Mouse (Mus musculus) kidney, embryonic 15.5 days (tissue): ENCODE measurements around the gene Sat2. TPM values are rescaled to one million over a fixed set of nuclear protein-coding genes. Genes with fewer than 3 reads are reported as not detected.

Experiments
- ATAC-seq: fragments of 200-750 bp; cut with Nextera tagmentation; replicated peaks from 2 replicates; pipeline ENCODE4 v1.8.0; 2017; ENCODE audit warnings: moderate TSS enrichment; ENCODE audit not compliant: low FRiP score
- H3K27ac ChIP-seq: fragments of 300-500 bp; sonication (generic); 2 replicates; pipeline ENCODE4 v1.5.1; 2015; ENCODE audit warnings: mild to moderate bottlenecking, inconsistent platforms
- H3K27me3 ChIP-seq: fragments of 300-500 bp; sonication (generic); 2 replicates; pipeline ENCODE4 v1.6.1; 2015; ENCODE audit warnings: inconsistent platforms
- H3K36me3 ChIP-seq: fragments of 300-500 bp; sonication (generic); 2 replicates; pipeline ENCODE4 v1.6.1; 2015; ENCODE audit warnings: inconsistent platforms
- H3K4me1 ChIP-seq: fragments of 300-500 bp; sonication (generic); 2 replicates; pipeline ENCODE4 v1.6.1; 2015; ENCODE audit warnings: inconsistent platforms
- H3K4me2 ChIP-seq: fragments of 300-500 bp; sonication (generic); 2 replicates; pipeline ENCODE4 v1.6.1; 2015; ENCODE audit warnings: moderate library complexity, mild to moderate bottlenecking, inconsistent platforms
- H3K4me3 ChIP-seq: fragments of 300-500 bp; sonication (generic); replicated peaks from 2 replicates; pipeline ENCODE4 v1.5.1; 2015; ENCODE audit warnings: mild to moderate bottlenecking, inconsistent platforms
- H3K9ac ChIP-seq: fragments of 300-500 bp; sonication (generic); 2 replicates; pipeline ENCODE4 v1.6.1; 2015; ENCODE audit warnings: mild to moderate bottlenecking, inconsistent platforms
- H3K9me3 ChIP-seq: fragments of 300-500 bp; sonication (generic); replicated peaks from 2 replicates; pipeline ENCODE4 v1.6.1; 2016; ENCODE audit warnings: inconsistent platforms
- WGBS: fragments of 180-500 bp; shearing (Covaris S2); methylation state at CpG from one replicate; pipeline ENCODE4 v1.1.7; 2015; ENCODE audit warnings: mixed read lengths; 5-methylcytosine and 5-hydroxymethylcytosine counted together
- polyA plus RNA-seq: library from polyadenylated mRNA; unstranded; fragments of >200 nt; fragmentation: Nextera tagmentation; extraction: Ambion mirVana; gene quantifications from 2 replicates; pipeline ENCODE4 v1.2.1, GENCODE M21; 2015

Gene Sat2
- polyA plus RNA-seq, 1 experiment from 2014 or later = 23.1 TPM

DNA sequence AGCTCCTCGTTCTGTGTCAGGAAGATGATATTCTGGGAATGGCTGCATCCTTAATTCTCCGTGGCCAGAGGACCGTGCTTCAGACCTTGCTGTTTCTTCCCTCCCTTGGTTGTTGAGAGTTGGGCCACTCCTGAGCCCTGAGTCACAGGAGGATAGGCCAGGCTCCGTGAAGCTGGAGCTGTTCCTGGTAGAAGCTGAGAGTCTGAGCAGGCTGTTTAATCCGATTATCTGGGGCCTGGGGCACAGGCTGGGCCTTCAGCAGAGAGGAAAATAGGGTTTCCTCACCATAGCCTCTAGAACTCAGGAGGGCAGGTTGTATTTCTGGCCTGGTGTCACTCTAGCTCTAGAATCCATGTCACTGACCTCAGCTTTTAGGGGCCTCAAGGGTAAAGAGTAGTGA, 31.6 kb downstream of the Sat2 start:
- WGBS = 78% methylated on average over 5 of the region's 5 CpGs
- Histone ChIP-seq H3K36me3 (peaks cover 90% of the 10 kb centered on the region), H3K4me2 (no peak overlapping the region), H3K27me3 (no peaks in the 10 kb centered on the region), H3K4me3 (no peak overlapping the region), H3K4me1 (peaks cover 32% of the 10 kb centered on the region), H3K27ac (peak overlapping the region; percentile 32; the same call in 1 of the 2 replicates), H3K9ac (no peak overlapping the region), H3K9me3 (no peaks in the 10 kb centered on the region)
- ATAC-seq = no peak

DNA sequence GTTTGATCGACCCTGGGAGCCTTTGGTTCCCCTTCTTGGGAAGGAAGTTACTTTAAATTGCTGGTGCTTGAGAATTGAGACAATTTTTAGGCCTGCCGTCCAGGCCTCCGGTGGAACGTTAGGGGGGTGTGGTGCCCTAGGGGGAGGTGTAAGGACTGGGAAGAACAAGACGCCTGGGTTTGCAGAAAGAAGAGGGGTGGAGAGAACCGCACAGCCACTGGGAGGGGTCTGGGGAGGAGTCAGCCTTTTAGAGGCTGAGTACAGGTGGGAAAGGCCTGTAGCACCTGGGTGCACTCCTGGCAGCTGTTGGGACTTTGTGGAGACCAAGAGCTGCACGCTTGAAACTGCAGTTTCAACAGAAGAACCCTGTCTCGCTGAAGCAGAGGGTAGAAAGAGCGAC, 32.9 kb downstream of the Sat2 start:
- H3K27me3 ChIP-seq = no peaks in the 10 kb centered on the region
- H3K4me3 ChIP-seq = no peak overlapping the region
- peak overlapping the region; percentile 76 for H3K27ac ChIP-seq
- H3K4me1 ChIP-seq = peaks cover 32% of the 10 kb centered on the region
- H3K9me3 ChIP-seq = no peaks in the 10 kb centered on the region
- H3K4me2 ChIP-seq = no peak overlapping the region
- no peak overlapping the region for H3K9ac ChIP-seq
- no peak for ATAC-seq
- WGBS = 32% methylated on average over 9 of the region's 9 CpGs
- H3K36me3 ChIP-seq = peaks cover 88% of the 10 kb centered on the region

DNA sequence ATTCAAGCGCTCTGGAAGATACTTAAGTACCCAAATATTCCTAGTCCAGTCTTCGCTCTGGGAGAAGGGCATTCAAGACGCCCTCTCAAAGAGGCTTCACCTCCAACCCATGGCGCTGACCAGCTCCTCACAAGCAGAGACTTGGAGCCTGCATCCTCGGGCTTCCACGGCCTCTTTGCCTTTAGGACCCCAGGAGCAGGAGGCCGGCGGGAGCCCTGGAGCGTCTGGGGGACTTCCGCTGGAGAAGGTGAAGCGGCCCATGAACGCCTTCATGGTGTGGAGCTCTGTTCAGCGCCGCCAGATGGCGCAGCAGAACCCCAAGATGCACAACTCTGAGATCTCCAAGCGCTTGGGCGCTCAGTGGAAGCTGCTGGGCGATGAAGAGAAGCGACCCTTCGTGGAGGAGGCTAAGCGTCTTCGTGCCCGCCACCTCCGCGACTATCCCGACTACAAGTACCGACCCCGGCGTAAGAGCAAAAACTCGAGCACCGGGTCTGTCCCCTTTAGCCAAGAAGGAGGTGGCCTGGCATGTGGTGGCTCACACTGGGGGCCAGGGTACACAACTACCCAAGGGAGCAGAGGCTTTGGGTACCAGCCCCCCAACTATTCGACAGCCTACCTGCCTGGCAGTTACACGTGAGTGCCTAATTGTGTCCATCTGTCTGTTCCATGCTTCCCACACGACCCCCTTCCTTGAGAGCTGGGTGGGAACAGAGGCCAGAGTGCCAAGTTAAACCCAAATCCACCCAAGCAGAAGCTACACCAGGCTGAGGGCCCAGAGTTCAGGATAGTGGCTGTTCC, 33.6 kb downstream of the Sat2 start, which contains the start of gene Sox15:
Gene Sox15 (plus strand): TSS at position 51 of the 801 bp plus-strand sequence.
- peaks cover 84% of the 10 kb centered on the region for H3K36me3 ChIP-seq
- H3K4me1 ChIP-seq = peaks cover 34% of the 10 kb centered on the region
- 16% methylated on average over 34 of the region's 34 CpGs for WGBS
- no peaks in the 10 kb centered on the region for H3K9me3 ChIP-seq
- H3K4me3 ChIP-seq = 0 out of 2 replicates have a peak within 1 kb of the TSS, but pooled peaks have one; percentile 13
- H3K27ac ChIP-seq = peak within 1 kb of the TSS; percentile 76
- peak within 1 kb of the TSS; percentile 39 for H3K4me2 ChIP-seq
- H3K27me3 ChIP-seq = no peaks in the 10 kb centered on the region
- peak within 1 kb of the TSS; percentile 16; the same call in 1 of the 2 replicates for H3K9ac ChIP-seq
- ATAC-seq = peak; percentile 82

DNA sequence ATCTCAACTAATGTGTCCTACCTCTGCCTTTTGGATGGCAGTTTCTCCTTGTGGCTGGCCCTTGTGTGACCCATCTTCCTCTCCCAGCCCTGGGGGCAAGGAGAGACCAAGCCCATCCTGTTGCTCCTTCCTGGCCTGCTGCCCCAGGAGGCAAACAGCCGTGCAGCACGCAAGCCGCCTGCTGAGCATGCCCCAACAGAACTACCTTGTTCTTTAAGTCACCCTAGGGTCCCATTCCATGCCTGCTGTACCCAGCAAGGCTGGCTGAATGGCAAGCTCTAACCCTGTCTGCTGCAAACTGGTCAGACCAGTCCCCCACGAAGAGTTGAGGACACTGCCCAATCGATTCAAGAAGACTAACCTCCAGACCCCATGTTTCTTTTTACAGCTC, 34.2 kb downstream of the Sat2 start:
- H3K36me3 ChIP-seq = peaks cover 78% of the 10 kb centered on the region
- no peak for ATAC-seq
- no peak overlapping the region for H3K4me3 ChIP-seq
- no peak overlapping the region for H3K27ac ChIP-seq
- H3K4me2 ChIP-seq = no peak overlapping the region; the same call in 1 of the 2 replicates
- peak overlapping the region; percentile 16; the same call in 1 of the 2 replicates for H3K9ac ChIP-seq
- H3K27me3 ChIP-seq = no peaks in the 10 kb centered on the region
- H3K4me1 ChIP-seq = peaks cover 38% of the 10 kb centered on the region
- 78% methylated on average over 5 of the region's 5 CpGs for WGBS
- H3K9me3 ChIP-seq = no peaks in the 10 kb centered on the region

DNA sequence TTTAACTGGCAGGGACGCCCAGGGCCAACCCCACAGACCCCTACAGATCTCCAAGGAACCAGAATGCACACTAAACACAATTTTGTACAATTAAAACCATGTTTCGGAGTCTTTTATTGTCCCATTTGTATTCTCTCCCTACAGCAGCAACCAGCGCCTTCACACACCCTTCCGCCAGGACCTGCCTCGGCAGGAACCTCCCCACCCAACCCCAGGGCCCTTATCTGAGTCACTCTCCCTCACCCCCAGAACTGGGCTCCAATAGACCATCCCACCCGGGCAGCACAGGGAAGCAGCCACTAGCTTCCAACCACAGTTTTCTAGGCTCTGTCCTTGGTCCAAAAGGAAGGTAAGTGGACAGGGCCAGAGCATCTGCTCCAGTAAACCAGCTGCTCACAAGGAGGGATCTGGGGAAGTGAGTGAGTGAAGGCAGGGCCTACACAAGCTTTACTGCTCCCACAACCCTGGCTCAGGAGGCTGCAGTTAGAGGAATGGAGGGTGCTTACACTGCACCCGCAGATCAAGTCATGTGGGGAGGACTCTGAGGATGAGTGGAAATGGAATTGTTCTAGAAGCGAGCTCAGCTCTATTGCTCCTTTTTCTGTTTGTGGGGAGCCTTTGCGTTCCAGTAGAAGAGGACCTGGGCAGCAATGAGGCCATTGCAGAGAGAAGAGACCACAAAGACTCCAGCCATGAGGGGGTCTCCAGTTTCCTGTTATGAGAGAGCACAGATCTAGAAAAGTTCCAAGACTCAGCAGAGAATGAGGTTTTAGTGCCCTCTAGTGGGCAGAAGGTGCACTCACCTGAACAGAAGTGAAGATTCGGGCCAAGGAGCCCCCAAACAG, 35.0 kb downstream of the Sat2 start:
- H3K27me3 ChIP-seq = no peaks in the 10 kb centered on the region
- 0 out of 2 replicates have a peak overlapping the region, but pooled peaks have one; percentile 3 for H3K27ac ChIP-seq
- no peaks in the 10 kb centered on the region for H3K9me3 ChIP-seq
- 79% methylated on average over 10 of the region's 10 CpGs for WGBS
- H3K9ac ChIP-seq = no peak overlapping the region
- no peak overlapping the region for H3K4me3 ChIP-seq
- peaks cover 46% of the 10 kb centered on the region for H3K4me1 ChIP-seq
- ATAC-seq = no peak
- H3K36me3 ChIP-seq = peaks cover 70% of the 10 kb centered on the region
- H3K4me2 ChIP-seq = no peak overlapping the region

DNA sequence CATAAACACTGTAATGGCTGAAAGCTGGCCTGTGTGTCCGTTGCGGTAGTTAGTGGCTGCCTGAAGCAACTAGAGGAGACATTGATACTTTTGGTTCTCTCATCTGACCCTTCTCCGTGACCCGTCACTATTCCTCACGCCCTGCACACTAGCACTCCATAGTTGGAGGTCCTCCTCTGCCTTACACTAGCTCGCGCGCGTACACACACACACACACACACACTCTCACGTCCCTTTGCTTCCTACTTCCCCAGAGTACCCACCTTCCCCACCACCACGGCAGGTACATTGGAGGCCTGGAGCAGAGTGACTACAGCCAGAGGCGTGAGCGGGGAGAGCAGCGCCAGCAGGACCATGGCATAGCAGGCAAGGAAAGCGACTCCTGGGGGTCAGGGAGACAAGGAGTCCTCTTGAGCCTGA, 35.6 kb downstream of the Sat2 start:
- H3K4me2 ChIP-seq = no peak overlapping the region
- peaks cover 46% of the 10 kb centered on the region for H3K4me1 ChIP-seq
- 77% methylated on average over 15 of the region's 15 CpGs for WGBS
- ATAC-seq = no peak
- H3K27ac ChIP-seq = no peak overlapping the region
- peaks cover 64% of the 10 kb centered on the region for H3K36me3 ChIP-seq
- no peaks in the 10 kb centered on the region for H3K27me3 ChIP-seq
- H3K9me3 ChIP-seq = no peaks in the 10 kb centered on the region
- no peak overlapping the region for H3K4me3 ChIP-seq
- H3K9ac ChIP-seq = no peak overlapping the region

DNA sequence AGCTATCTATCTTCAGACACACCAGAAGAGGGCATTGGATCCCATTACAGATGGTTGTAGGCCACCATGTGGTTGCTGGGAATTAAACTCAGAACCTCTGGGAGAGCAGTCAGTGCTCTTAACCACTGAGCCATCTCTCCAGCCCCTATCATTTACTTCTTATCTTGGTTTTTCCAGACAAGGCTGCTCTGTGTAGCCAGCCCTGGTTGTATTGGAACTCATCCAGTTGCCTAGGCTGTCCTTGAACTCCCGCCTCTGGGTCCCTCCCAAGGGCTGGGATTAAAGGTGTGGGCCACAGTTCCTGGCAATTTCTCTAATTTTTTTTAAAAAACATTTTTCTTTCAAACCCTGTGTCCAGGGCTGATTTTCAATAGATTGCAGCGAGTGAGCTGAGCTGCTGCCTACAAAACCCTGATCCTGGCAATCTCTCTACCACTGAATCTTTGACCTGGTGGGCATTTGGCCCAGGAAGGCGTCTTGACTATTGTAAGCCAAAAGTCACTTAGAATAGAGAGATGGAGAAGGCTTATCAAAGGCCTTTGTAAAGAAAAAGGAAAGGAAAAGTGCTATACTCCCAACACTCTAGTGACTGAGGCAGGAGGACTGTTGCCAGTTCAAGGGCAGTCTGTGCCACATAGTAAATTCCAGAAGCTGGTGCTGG, 39.5 kb downstream of the Sat2 start:
- H3K36me3 ChIP-seq = peaks cover 64% of the 10 kb centered on the region
- no peak for ATAC-seq
- WGBS = 83% methylated on average over 3 of the region's 3 CpGs

DNA sequence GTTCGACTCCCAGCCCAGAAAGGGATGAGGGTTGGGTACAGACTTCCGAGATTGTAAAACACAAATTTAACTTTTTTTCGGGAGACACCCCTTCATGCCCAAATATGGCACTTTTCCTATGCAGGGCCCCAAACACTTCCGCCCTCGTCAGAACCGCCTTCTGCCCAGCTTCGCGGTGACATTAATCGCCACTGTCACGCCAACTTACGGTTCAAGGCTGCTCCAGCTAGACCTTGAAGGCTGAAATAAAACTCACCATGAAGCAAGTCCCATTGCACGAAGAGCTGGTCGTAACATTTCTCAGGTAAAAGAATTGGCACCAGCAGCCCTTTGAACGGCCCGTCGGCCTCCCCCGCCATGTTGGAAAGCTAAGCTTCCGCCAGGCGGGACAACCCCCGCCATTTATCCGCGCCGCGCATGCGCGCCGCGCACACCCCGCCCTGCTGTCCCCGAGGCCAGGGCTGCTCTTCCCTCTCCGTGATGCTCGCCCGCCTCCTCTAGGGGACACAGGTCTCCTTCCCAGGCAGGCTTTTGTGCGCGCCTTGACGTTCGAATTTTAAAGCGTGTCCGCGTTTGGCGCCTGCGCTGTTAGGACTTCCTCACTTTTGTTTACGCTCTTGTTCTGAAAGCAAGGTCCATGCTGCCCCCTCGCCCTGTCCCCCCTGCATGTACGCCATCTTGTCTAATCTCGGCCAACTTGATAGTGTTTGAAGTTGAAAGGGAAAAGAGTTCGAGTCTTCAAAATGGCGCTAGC, 40.6 kb downstream of the Sat2 start, which contains the start of gene Mpdu1:
Gene Mpdu1 (minus strand): TSS at position 430 of the 754 bp plus-strand sequence.
- WGBS = under 1% methylated on average over 48 of the region's 48 CpGs

More for the DNA sequence above, 39.5 kb downstream of the Sat2 start:
- peak overlapping the region; percentile 56 for H3K9ac ChIP-seq
- H3K27me3 ChIP-seq = no peaks in the 10 kb centered on the region
- H3K4me1 ChIP-seq = peaks cover 36% of the 10 kb centered on the region
- H3K9me3 ChIP-seq = no peaks in the 10 kb centered on the region
- H3K4me3 ChIP-seq = peak overlapping the region; percentile 67
- H3K4me2 ChIP-seq = peak overlapping the region; percentile 59
- peak overlapping the region; percentile 97 for H3K27ac ChIP-seq

DNA sequence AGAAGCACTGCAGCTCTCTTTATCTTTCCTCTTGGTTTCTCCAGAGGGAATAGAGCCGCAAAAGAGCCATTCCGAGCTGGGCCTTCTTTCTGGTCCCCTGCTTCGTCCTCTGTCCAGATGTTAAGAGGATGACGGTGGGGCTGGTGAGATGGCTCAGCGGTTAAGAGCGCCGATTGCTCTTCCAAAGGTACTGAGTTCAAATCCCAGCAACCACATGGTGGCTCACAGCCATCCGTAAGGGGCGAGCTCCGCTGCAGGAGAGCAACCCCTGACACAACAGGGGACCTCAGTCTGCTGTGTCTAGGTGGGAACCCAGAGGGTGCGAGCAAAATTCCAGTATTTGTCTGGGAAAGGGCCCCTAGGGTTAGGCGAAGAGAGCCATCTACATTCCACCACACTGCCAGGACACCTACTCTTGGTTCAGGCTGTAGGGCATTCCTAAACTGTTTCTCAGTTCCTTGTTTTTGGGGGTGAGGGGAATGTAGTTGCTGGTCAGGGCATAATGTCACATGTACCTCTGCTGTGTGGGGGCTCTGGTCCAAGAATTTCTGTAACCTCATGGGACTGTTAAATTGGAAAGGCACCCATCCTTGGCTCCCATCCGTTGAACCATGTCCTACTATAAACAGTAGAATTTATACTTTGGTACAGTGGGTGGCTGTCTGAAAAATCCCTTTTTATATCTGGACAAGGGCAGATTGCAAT, 41.3 kb downstream of the Sat2 start:
- H3K9ac ChIP-seq = peak overlapping the region; percentile 56
- peak overlapping the region; percentile 59 for H3K4me2 ChIP-seq
- 63% methylated on average over 13 of the region's 13 CpGs for WGBS
- peak overlapping the region; percentile 67 for H3K4me3 ChIP-seq
- peaks cover 66% of the 10 kb centered on the region for H3K36me3 ChIP-seq
- H3K4me1 ChIP-seq = peaks cover 28% of the 10 kb centered on the region
- H3K27ac ChIP-seq = peak overlapping the region; percentile 97
- ATAC-seq = 0 out of 2 replicates have a peak, but pooled peaks have one; percentile 2
- H3K27me3 ChIP-seq = no peaks in the 10 kb centered on the region
- H3K9me3 ChIP-seq = no peaks in the 10 kb centered on the region

More for the DNA sequence above, 40.6 kb downstream of the Sat2 start, which contains the start of gene Mpdu1:
- Histone ChIP-seq H3K36me3 (peaks cover 66% of the 10 kb centered on the region), H3K4me3 (peak within 1 kb of the TSS; percentile 67), H3K9ac (peak within 1 kb of the TSS; percentile 56), H3K27ac (peak within 1 kb of the TSS; percentile 97), H3K4me1 (peaks cover 28% of the 10 kb centered on the region), H3K27me3 (no peaks in the 10 kb centered on the region), H3K9me3 (no peaks in the 10 kb centered on the region), H3K4me2 (peak within 1 kb of the TSS; percentile 59)
- ATAC-seq = peak; percentile 96

DNA sequence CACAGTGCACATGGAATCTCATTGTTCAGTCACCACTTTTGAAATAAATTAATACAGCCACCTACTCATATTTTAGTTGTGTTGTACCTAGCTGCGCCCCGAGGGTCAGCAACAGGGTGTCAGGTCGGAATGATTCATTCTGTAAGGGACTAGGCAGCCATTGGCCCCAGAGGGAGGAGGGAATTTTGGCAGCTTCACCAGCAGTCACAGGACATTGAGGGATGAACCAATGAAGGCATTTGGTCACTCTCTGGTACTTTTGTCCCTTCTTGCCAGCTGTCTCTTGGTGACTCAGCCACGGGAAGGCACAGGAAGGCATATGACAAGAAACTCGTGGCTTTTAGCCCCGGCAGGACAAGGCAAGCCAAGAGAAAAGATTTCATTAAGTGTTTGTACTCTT, 42.0 kb downstream of the Sat2 start:
- 85% methylated on average over 6 of the region's 6 CpGs for WGBS
- no peaks in the 10 kb centered on the region for H3K27me3 ChIP-seq
- H3K4me2 ChIP-seq = no peak overlapping the region
- H3K4me1 ChIP-seq = peaks cover 33% of the 10 kb centered on the region
- H3K4me3 ChIP-seq = no peak overlapping the region
- no peaks in the 10 kb centered on the region for H3K9me3 ChIP-seq
- peak overlapping the region; percentile 97 for H3K27ac ChIP-seq
- no peak overlapping the region for H3K9ac ChIP-seq
- H3K36me3 ChIP-seq = peaks cover 66% of the 10 kb centered on the region
- no peak for ATAC-seq
